Mouse (Mus musculus): ENCODE data around the gene Gdf11. TPM values are rescaled to one million over a fixed set of nuclear protein-coding genes. Genes with fewer than 3 reads are reported as not detected.

Gene Gdf11
- total and polyA plus RNA-seq, 3 experiments: 3.4 to 7.3 (median 4.5) TPM

DNA sequence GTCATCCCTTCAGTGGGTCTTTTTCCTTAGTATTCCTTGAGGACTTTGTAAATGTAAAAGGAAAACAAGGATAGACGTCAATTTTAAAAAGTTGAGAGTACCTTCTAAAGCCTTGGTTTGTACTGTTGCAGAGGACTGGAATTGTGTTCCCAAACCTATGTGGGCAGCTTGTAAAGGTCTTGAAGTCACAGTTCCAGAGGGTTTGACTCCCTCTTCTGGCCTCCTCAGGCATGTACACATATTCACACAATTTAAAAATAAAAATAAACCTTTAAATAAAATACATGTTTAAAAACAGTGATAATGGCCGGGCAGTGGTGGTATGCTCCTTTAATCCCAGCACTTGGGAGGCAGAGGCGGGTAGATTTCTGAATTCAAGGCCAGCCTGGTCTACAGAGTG, 25.5 kb downstream of the Gdf11 start:
- peaks cover 28 to 74% of the 10 kb centered on the region in 2 experiments for H3K36me3 ChIP-seq (replicated peaks in 1 of 2; ENCODE audit: control insufficient read depth in 1 of 2, insufficient read depth in 1 of 2, low read length in 1 of 2)
- H3K27ac ChIP-seq (ENCODE audit: insufficient read depth, low read depth): no peak overlapping the region
- H3K9me3 ChIP-seq (replicated peaks; ENCODE audit: low read length): no peaks in the 10 kb centered on the region
- H3K79me2 ChIP-seq (replicated peaks; ENCODE audit: control insufficient read depth, extremely low read depth, insufficient read depth, poor library complexity, severe bottlenecking): no peaks in the 10 kb centered on the region; the same call in 1 of the 2 replicates
- no peaks in the 10 kb centered on the region for H3K27me3 ChIP-seq (replicated peaks)
- no peak overlapping the region for H3K9ac ChIP-seq (ENCODE audit: insufficient read depth, low read depth)
- H3K4me2 ChIP-seq (ENCODE audit: insufficient read depth, low read depth, poor library complexity, severe bottlenecking): no peak overlapping the region
- no peak for TF ChIP-seq NRF1 (IDR thresholded peaks at IDR 0.05; ENCODE audit: low read depth, low read length)
- peak in 1 of 2 experiments; percentile 38; a peak in 2 of 4 replicates for TF ChIP-seq CTCF (conservative IDR thresholded peaks at IDR 0.05 in 1 of 2, IDR thresholded peaks at IDR 0.05 in 1 of 2; ENCODE audit: low read depth in 2 of 2, low read length in 2 of 2)
- TF ChIP-seq RAD21 (IDR thresholded peaks at IDR 0.05; ENCODE audit: low read depth, low read length): peak; percentile 7
- H3K4me1 ChIP-seq (ENCODE audit: control insufficient read depth in 1 of 2, insufficient read depth in 2 of 2): peaks cover 0 to 19% of the 10 kb centered on the region in 2 experiments; a peak in 1 of 4 replicates
- DNase-seq (ENCODE audit: extremely low read depth): no peak
- no peak overlapping the region for H3K4me3 ChIP-seq (replicated peaks in 1 of 3; ENCODE audit: low read depth in 2 of 3, low read length in 2 of 3, poor library complexity in 1 of 3)
- in situ Hi-C loops (cut with MboI; ENCODE audit: low pct_ligation_motif_present, low pct_unique_long_range_greater_than_20kb, low sequenced_read_pairs): no loop called here
- dilution Hi-C loops (cut with MboI; ENCODE audit: extremely low pct_ligation_motif_present, extremely low pct_unique_long_range_greater_than_20kb, low sequenced_read_pairs): no loop called here

DNA sequence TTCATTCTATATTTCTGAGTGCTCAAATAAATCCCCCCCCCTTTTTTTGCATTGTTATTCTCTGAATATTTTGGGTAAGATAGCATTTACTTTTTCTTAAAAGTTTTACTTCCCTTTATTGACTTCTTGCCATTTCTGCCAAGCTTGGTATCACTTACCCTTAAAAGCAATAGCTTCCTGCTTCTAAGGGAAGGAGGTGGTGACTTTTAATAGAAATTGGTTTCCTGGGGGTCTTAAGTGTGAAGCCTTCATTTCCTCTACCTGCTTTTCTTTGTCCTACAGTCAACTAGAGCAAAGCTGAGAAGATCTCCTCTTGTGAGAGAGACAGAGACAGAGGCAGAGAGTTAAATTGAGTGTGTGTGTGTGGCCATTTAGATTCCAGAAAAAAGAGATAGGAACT, 30.3 kb downstream of the Gdf11 start:
- Histone ChIP-seq H3K4me1 (ENCODE audit: control insufficient read depth in 1 of 2, insufficient read depth in 2 of 2) (peaks cover 0 to 30% of the 10 kb centered on the region in 2 experiments; a peak in 2 of 4 replicates), H3K27me3 (replicated peaks) (no peaks in the 10 kb centered on the region), H3K79me2 (replicated peaks; ENCODE audit: control insufficient read depth, extremely low read depth, insufficient read depth, poor library complexity, severe bottlenecking) (no peaks in the 10 kb centered on the region; the same call in 1 of the 2 replicates), H3K36me3 (replicated peaks in 1 of 2; ENCODE audit: control insufficient read depth in 1 of 2, insufficient read depth in 1 of 2, low read length in 1 of 2) (peaks cover 23 to 69% of the 10 kb centered on the region in 2 experiments), H3K27ac (ENCODE audit: insufficient read depth, low read depth) (no peak overlapping the region), H3K9me3 (replicated peaks; ENCODE audit: low read length) (no peaks in the 10 kb centered on the region), H3K9ac (ENCODE audit: insufficient read depth, low read depth) (no peak overlapping the region), H3K4me3 (replicated peaks in 1 of 3; ENCODE audit: low read depth in 2 of 3, low read length in 2 of 3, poor library complexity in 1 of 3) (no peak overlapping the region), H3K4me2 (ENCODE audit: insufficient read depth, low read depth, poor library complexity, severe bottlenecking) (no peak overlapping the region)
- no peak for DNase-seq (ENCODE audit: extremely low read depth)
- TF ChIP-seq POLR2A (IDR thresholded peaks at IDR 0.05; ENCODE audit: low read depth, low read length) (no peak), SIN3A (IDR thresholded peaks at IDR 0.05; ENCODE audit: low read length) (no peak), BHLHE40 (IDR thresholded peaks at IDR 0.05; ENCODE audit: low read depth, low read length) (no peak), ZMIZ1 (IDR thresholded peaks at IDR 0.05; ENCODE audit: low read depth, low read length) (no peak), NELFE (IDR thresholded peaks at IDR 0.05; ENCODE audit: low read depth, low read length) (no peak), MAZ (IDR thresholded peaks at IDR 0.05; ENCODE audit: low read depth, low read length) (no peak), MXI1 (IDR thresholded peaks at IDR 0.05; ENCODE audit: low read depth, low read length) (no peak)
- dilution Hi-C loops (cut with MboI; ENCODE audit: extremely low pct_ligation_motif_present, extremely low pct_unique_long_range_greater_than_20kb, low sequenced_read_pairs): no loop called here
- in situ Hi-C loops (cut with MboI; ENCODE audit: low pct_ligation_motif_present, low pct_unique_long_range_greater_than_20kb, low sequenced_read_pairs): no loop called here

DNA sequence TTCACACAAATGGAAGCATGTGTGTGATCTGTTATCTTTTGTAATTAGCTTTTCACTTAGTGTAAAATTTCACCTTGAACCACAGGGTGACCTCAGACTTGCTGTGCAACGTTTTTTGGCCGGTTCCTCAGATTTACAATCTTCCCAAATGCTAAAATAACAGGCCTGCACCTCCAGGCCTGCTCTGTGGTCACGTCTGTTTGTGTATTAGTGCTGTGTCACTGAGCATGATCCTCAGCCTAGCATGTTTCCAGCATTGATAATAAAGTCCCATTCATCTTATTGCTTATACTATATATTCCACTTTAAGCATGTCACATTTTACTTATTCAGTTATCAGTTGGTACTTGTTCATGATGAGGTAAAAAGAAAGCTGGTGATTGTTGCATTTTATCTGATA, 41.2 kb downstream of the Gdf11 start:
- Histone ChIP-seq H3K36me3 (replicated peaks in 1 of 2; ENCODE audit: control insufficient read depth in 1 of 2, insufficient read depth in 1 of 2, low read length in 1 of 2) (peaks cover 31 to 76% of the 10 kb centered on the region in 2 experiments), H3K9me3 (replicated peaks; ENCODE audit: low read length) (no peaks in the 10 kb centered on the region), H3K79me2 (replicated peaks; ENCODE audit: control insufficient read depth, extremely low read depth, insufficient read depth, poor library complexity, severe bottlenecking) (no peaks in the 10 kb centered on the region), H3K4me3 (replicated peaks in 1 of 3; ENCODE audit: low read depth in 2 of 3, low read length in 2 of 3, poor library complexity in 1 of 3) (no peak overlapping the region), H3K4me1 (ENCODE audit: control insufficient read depth in 1 of 2, insufficient read depth in 2 of 2) (peaks cover 0 to 6% of the 10 kb centered on the region in 2 experiments; a peak in 2 of 4 replicates), H3K9ac (ENCODE audit: insufficient read depth, low read depth) (no peak overlapping the region), H3K27ac (ENCODE audit: insufficient read depth, low read depth) (no peak overlapping the region), H3K4me2 (ENCODE audit: insufficient read depth, low read depth, poor library complexity, severe bottlenecking) (no peak overlapping the region), H3K27me3 (replicated peaks) (no peaks in the 10 kb centered on the region)
- dilution Hi-C loops (cut with MboI; ENCODE audit: extremely low pct_ligation_motif_present, extremely low pct_unique_long_range_greater_than_20kb, low sequenced_read_pairs): no loop called here
- no peak for DNase-seq (ENCODE audit: extremely low read depth)
- TF ChIP-seq ETS1 (conservative IDR thresholded peaks at IDR 0.05; ENCODE audit: low read depth, low read length) (no peak), CHD2 (IDR thresholded peaks at IDR 0.05; ENCODE audit: low read length) (no peak), E2F4 (IDR thresholded peaks at IDR 0.05; ENCODE audit: insufficient replicate concordance, low read depth, low read length) (no peak), PAX5 (IDR thresholded peaks at IDR 0.05; ENCODE audit: low read length) (no peak), GABPA (IDR thresholded peaks at IDR 0.05; ENCODE audit: insufficient replicate concordance, low read depth, low read length) (no peak), SMC3 (IDR thresholded peaks at IDR 0.05; ENCODE audit: low read depth, low read length) (no peak), ZKSCAN1 (IDR thresholded peaks at IDR 0.05; ENCODE audit: borderline replicate concordance, low read depth, low read length) (no peak), TCF12 (IDR thresholded peaks at IDR 0.05; ENCODE audit: low read depth, low read length) (no peak), MXI1 (IDR thresholded peaks at IDR 0.05; ENCODE audit: low read depth, low read length) (no peak), MAFK (IDR thresholded peaks at IDR 0.05; ENCODE audit: insufficient replicate concordance, low read length) (no peak)
- in situ Hi-C loops (cut with MboI; ENCODE audit: low pct_ligation_motif_present, low pct_unique_long_range_greater_than_20kb, low sequenced_read_pairs): no loop called here

All from CH12.LX (cell line).